Mouse (Mus musculus) erythroblast, embryonic 14.5 days (primary cell): Measurements from ENCODE around the gene Emsy.

Experiments used
- GATA1 ChIP-seq: IDR thresholded peaks from 2 replicates; pipeline ENCODE4 v1.6.1; 2012; ENCODE audit warnings: low read length, inconsistent platforms, mixed read lengths
- TAL1 ChIP-seq: IDR thresholded peaks from 3 replicates; pipeline ENCODE4 v1.6.1; 2012; ENCODE audit warnings: low read length, inconsistent platforms, mixed read lengths

- TF ChIP-seq GATA1: no peak
- no peak for TF ChIP-seq TAL1
Observed at GRCm38 (mm10) chr7:98655681-98656530, 677 bp downstream of the Emsy start.
